Mouse (Mus musculus) adrenal gland, adult 8-10 months (tissue): ENCODE data around the gene Rapgef3. TPM values are rescaled to one million over a fixed set of nuclear protein-coding genes. Genes with fewer than 3 reads are reported as not detected.

Experiments
- DNase-seq: peaks from one replicate; pipeline ENCODE4 v3.0.0; 2022
- total RNA-seq, 4 experiments: library from RNA; stranded (reverse); gene quantifications; 2 replicates each; pipeline ENCODE4 v1.2.4; 2022

Gene Rapgef3
- total RNA-seq, 4 experiments from 2014 or later, result 12.2 to 39.5 (median 25.7) TPM

- no peak for DNase-seq
Observed at GRCm38 (mm10) chr15:97720026-97720675, 47.6 kb downstream of the Rapgef3 start.

- no peak for DNase-seq
Observed at GRCm38 (mm10) chr15:97719494-97719893, 48.3 kb downstream of the Rapgef3 start.

- DNase-seq, result no peak
Observed at GRCm38 (mm10) chr15:97718535-97719155, 49.1 kb downstream of the Rapgef3 start.

GRCm38 (mm10) chr15:97717861-97718534 is 49.8 kb downstream of the Rapgef3 start:
- no peak for DNase-seq

DNA sequence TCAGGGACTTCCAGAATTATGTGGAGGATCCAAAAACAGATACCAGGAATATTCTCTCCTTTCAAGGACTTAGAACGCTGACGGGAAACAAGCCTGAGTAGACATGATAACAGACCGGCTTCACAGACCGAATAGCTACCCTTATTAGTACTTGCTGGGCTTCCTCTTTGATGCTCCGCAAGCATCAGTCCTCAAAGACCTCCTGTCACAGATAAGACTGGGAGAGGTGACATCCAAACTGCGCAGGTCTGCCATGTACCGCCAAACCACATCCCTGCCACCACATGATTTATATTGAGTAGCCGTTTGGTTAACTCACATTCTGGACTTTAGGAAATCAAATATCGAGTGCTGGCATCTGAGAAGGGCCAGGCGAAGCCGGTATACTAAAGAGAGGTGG is 51.0 kb downstream of the Rapgef3 start:
- no peak for DNase-seq

DNA sequence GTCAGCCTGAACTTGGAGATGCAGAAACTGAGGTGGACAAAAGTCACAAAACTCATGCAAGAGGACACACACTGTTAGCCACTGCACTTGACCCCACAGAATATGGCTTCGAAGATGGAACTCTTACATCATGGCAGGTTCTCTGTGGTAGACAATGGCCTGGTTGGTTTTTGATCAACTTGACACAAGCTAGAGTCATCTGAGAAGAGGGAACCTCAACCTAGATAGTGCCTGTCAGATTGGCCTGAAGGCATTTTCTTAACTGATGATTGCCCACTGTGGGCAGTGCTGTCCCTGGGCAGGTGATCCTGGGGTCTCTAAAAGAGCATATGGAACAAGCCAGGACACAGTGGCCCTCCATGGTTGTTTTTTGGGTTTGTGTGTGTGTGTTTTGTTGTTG is 52.0 kb downstream of the Rapgef3 start:
- DNase-seq, result no peak

DNA sequence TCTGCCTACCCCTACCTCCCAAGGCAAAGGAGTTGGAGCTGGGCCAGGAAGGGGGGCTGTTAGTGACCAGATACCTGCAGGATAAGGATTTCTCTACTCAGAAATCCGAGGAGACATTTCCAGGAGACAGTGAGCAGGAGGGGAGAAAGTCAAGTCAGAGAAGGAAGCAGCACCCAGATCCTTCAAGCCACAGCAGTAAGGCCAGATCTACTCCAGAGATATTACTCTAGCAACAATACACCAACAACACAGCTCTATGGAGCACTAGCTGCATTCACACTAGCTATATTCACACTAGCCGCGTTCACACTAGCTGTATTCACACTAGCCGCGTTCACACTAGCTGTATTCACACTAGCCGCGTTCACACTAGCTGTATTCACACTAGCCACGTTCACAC is 52.7 kb downstream of the Rapgef3 start:
- no peak for DNase-seq

DNA sequence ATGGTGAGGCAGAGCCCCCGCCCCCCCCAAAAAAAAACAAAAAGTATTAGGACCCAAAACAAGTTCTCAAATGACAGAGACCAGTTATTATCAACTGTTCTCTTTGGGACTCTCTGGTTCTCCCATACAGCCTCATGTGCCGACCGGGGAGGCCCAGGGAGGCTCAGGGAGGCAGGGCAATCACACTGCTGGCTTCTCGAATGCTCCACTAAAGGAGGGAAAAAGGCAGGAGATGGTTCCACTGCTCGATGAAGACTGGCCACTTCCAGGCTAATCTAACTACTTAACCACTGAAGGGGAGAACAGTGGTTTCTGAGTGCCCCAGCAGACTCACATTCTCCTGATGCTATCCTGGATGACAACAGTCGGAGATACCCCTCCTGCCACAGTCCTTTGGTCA is 55.2 kb downstream of the Rapgef3 start:
- no peak for DNase-seq

DNA sequence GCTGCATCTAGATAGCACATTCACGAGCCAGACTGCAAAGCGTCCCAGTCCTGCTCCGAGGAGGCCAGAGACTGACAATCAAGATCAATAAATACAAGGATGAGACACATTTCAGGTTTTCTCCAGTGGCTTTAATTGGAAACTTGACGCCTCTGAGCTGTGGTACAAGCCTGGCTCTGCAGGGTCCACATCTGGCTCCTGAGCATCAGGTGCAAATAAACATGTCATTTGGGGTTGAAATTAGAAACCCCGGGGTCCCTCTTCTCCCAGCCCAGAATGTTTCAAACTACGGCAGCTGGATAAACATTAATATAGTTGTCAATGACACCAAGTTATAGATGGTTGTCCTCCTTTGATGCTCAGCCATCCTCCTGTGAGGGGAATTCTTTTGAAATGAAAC is 56.9 kb downstream of the Rapgef3 start:
- no peak for DNase-seq

DNA sequence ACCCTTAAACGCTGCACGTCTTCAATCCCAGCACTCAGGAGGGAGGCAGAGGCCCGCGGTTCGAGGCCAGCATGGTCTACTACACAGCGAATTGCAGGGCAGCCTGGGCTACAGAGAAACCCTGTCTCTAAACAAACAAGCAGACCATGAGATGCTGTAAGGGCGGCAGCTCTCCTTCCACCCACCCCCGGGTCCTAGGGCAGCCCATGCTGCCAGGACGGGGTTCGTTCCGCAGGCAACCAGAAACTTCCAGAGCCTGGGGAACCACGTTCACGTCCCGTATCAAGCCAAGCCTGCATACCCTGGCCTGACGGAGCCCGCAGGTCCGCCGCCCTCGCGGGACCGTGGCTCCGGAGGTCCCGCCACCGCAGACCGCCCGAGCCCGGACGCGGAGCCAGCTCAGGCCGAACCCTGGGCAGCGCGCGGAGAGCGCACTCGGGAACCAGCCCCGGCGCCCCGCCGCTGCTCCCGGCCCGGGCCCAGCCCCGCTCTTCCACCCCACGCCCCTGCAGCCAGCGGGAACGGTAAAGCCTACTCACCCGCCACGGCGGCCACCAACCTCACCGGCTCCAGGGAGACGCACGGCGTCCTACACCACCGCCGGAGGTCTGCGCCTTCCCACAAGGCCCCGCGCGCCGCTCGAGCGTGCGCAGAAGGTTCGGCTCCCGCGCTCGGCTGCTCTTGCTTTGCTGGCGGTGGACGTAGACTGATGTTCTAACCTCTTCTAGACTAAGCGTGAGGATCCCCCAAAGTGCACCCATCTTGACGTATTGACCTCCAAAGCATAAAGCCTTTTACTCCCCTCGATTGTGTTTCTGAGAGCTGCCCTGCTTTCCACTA is 62.3 kb downstream of the Rapgef3 start, which contains the start of gene Rpap3:
Gene Rpap3 (minus strand): TSS at position 615 of the 840 bp plus-strand sequence.
- DNase-seq, result peak; percentile 76

- DNase-seq, result no peak
Observed at GRCm38 (mm10) chr15:97696616-97697015, 71.2 kb downstream of the Rapgef3 start.

Other genes with a start within 250 kb of the Rapgef3 start
- gene Rpap3, start 62.1 kb downstream of the Rapgef3 start, total RNA-seq, result 10 to 100 TPM; 17.9 to 29.7 (median 26.3) TPM
- gene Endou, start 36.6 kb downstream of the Rapgef3 start, total RNA-seq, result 1 to 10 TPM in 1 of 4 experiments, under 1 TPM in 3; 0.35 to 1.2 (median 0.75) TPM
- gene Slc48a1, start 10.5 kb upstream of the Rapgef3 start, total RNA-seq, result 100 to 1,000 TPM; 120 to 216 (median 160) TPM
- gene Hdac7, start 76.5 kb upstream of the Rapgef3 start, total RNA-seq, result 100 to 1,000 TPM in 2 of 4 experiments, 10 to 100 TPM in 2; 86.1 to 106 (median 96.2) TPM
- gene Vdr, start 142.7 kb upstream of the Rapgef3 start, total RNA-seq, result 10 to 100 TPM in 2 of 4 experiments, 1 to 10 TPM in 2; 5.2 to 26.1 (median 16.0) TPM
- 10 to 100 TPM; 69.3 to 87.1 (median 77.0) TPM for gene Tmem106c, start 196.2 kb upstream of the Rapgef3 start, total RNA-seq
- under 1 TPM in 1 of 4 experiments, not detected in 3; 0.28 TPM for gene Col2a1, start 236.7 kb upstream of the Rapgef3 start, total RNA-seq